Mouse (Mus musculus) MEL (cell line): ENCODE results near the gene Ndufa5. TPM values are rescaled to one million over a fixed set of nuclear protein-coding genes. Genes with fewer than 3 reads are reported as not detected.
A peak's percentile ranks its signal among the peaks of the same experiment; 100 is the strongest.

ENCODE experiments used
- DNase-seq: peaks from one replicate; pipeline ENCODE4 v3.0.0; 2011; ENCODE audit warnings: low read depth, low spot score
- H3K27ac ChIP-seq: 2 replicates; pipeline ENCODE4 v1.5.1; 2012; ENCODE audit warnings: low read depth, mild to moderate bottlenecking, control low read depth, low read length, moderate library complexity; ENCODE audit not compliant: control insufficient read depth
- H3K27me3 ChIP-seq, 2 experiments: fragments of 150-350 bp in 1 of 2; sonication (generic) in 1 of 2; 2 replicates each; pipeline ENCODE4 v1.6.1; 2012; ENCODE audit warnings: low read length in 2 of 2, mild to moderate bottlenecking in 2 of 2, improper control_type of control experiment in 1 of 2, moderate library complexity in 1 of 2; ENCODE audit not compliant: insufficient read depth in 2 of 2, control insufficient read depth in 1 of 2
- H3K36me3 ChIP-seq, 2 experiments: 2 replicates each; pipeline ENCODE4 v1.6.1; 2012 to 2014; ENCODE audit warnings: low read length in 2 of 2, improper control_type of control experiment in 1 of 2, inconsistent platforms in 1 of 2, mild to moderate bottlenecking in 1 of 2; ENCODE audit not compliant: insufficient read depth in 2 of 2, control insufficient read depth in 1 of 2
- H3K4me1 ChIP-seq, 2 experiments: fragments of 150-350 bp in 1 of 2; sonication (generic) in 1 of 2; 2 replicates each; pipeline ENCODE4 v1.6.1; 2012; ENCODE audit warnings: low read length in 2 of 2, improper control_type of control experiment in 1 of 2, mild to moderate bottlenecking in 1 of 2; ENCODE audit not compliant: insufficient read depth in 2 of 2, control insufficient read depth in 1 of 2
- H3K4me3 ChIP-seq, 2 experiments: fragments of 150-350 bp in 1 of 2; sonication (generic) in 1 of 2; 2 replicates each; pipeline ENCODE4 v1.5.1; 2012; ENCODE audit warnings: low read depth in 2 of 2, low read length in 2 of 2, mild to moderate bottlenecking in 2 of 2, moderate library complexity in 2 of 2, control low read depth in 1 of 2, improper control_type of control experiment in 1 of 2; ENCODE audit not compliant: control insufficient read depth in 1 of 2, insufficient read depth in 1 of 2
- H3K79me2 ChIP-seq: 2 replicates; pipeline ENCODE4 v1.6.1; 2012; ENCODE audit warnings: mild to moderate bottlenecking, low read length, moderate library complexity; ENCODE audit not compliant: control insufficient read depth, poor library complexity, insufficient read depth
- H3K9ac ChIP-seq: 2 replicates; pipeline ENCODE4 v1.6.1; 2012; ENCODE audit warnings: low read depth, mild to moderate bottlenecking, control low read depth, low read length, moderate library complexity; ENCODE audit not compliant: control insufficient read depth, poor library complexity, severe bottlenecking
- H3K9me3 ChIP-seq: fragments of 150-350 bp; sonication (generic); replicated peaks from 2 replicates; pipeline ENCODE4 v1.6.1; 2012; ENCODE audit warnings: mild to moderate bottlenecking, low read length, improper control_type of control experiment, moderate library complexity; ENCODE audit not compliant: insufficient read depth
- BHLHE40 ChIP-seq: IDR thresholded peaks from 2 replicates; pipeline ENCODE4 v1.6.1; 2012; ENCODE audit warnings: low read depth, mild to moderate bottlenecking, inconsistent platforms, low read length, improper control_type of control experiment, borderline replicate concordance
- CHD1 ChIP-seq: IDR thresholded peaks from 2 replicates; pipeline ENCODE4 v1.6.1; 2012; ENCODE audit warnings: low read depth, mild to moderate bottlenecking, inconsistent platforms, low read length, improper control_type of control experiment
- CHD2 ChIP-seq: IDR thresholded peaks from 2 replicates; pipeline ENCODE4 v1.6.1; 2011; ENCODE audit warnings: low read length, improper control_type of control experiment
- CTCF ChIP-seq, 3 experiments: IDR thresholded peaks in 2 of 3; conservative IDR thresholded peaks in 1 of 3; 2 replicates each; pipeline ENCODE4 v1.5.1; 2011 to 2012; ENCODE audit warnings: low read length in 3 of 3, low read depth in 2 of 3, mild to moderate bottlenecking in 2 of 3, improper control_type of control experiment in 1 of 3, inconsistent platforms in 1 of 3, mixed read lengths in 1 of 3, moderate library complexity in 1 of 3; ENCODE audit not compliant: control insufficient read depth in 1 of 3, insufficient read depth in 1 of 3, poor library complexity in 1 of 3, severe bottlenecking in 1 of 3
- E2F4 ChIP-seq: IDR thresholded peaks from 2 replicates; pipeline ENCODE4 v1.6.1; 2011; ENCODE audit warnings: low read depth, low read length, improper control_type of control experiment, borderline replicate concordance
- ELF1 ChIP-seq: IDR thresholded peaks from 2 replicates; pipeline ENCODE4 v1.6.1; 2014; ENCODE audit warnings: low read depth, mild to moderate bottlenecking, inconsistent platforms, low read length, improper control_type of control experiment, moderate library complexity
- EP300 ChIP-seq, 2 experiments: IDR thresholded peaks; 2 replicates each; pipeline ENCODE4 v1.6.1; 2011; ENCODE audit warnings: improper control_type of control experiment in 2 of 2, low read length in 2 of 2, low read depth in 1 of 2, mild to moderate bottlenecking in 1 of 2
- ETS1 ChIP-seq: IDR thresholded peaks from 2 replicates; pipeline ENCODE4 v1.6.1; 2012; ENCODE audit warnings: low read depth, mild to moderate bottlenecking, inconsistent platforms, low read length, improper control_type of control experiment, moderate library complexity
- HCFC1 ChIP-seq: IDR thresholded peaks from 2 replicates; pipeline ENCODE4 v1.6.1; 2012; ENCODE audit warnings: low read depth, mild to moderate bottlenecking, inconsistent platforms, low read length, improper control_type of control experiment, moderate library complexity
- JUND ChIP-seq: IDR thresholded peaks from 2 replicates; pipeline ENCODE4 v1.6.1; 2011; ENCODE audit warnings: low read depth, mild to moderate bottlenecking, improper control_type of control experiment, low read length
- KAT2A ChIP-seq: conservative IDR thresholded peaks from 2 replicates; pipeline ENCODE4 v1.6.1; 2012; ENCODE audit warnings: low read depth, low read length, improper control_type of control experiment, inconsistent platforms
- MAFK ChIP-seq: IDR thresholded peaks from 2 replicates; pipeline ENCODE4 v1.6.1; 2011; ENCODE audit warnings: low read depth, mild to moderate bottlenecking, low read length, improper control_type of control experiment, borderline replicate concordance
- MAX ChIP-seq: IDR thresholded peaks from 2 replicates; pipeline ENCODE4 v1.6.1; 2011; ENCODE audit warnings: low read length, improper control_type of control experiment
- MAZ ChIP-seq: IDR thresholded peaks from 2 replicates; pipeline ENCODE4 v1.6.1; 2012; ENCODE audit warnings: low read depth, mild to moderate bottlenecking, inconsistent platforms, low read length, improper control_type of control experiment
- MEF2A ChIP-seq: IDR thresholded peaks from 2 replicates; pipeline ENCODE4 v1.6.1; 2014; ENCODE audit warnings: low read depth, mild to moderate bottlenecking, inconsistent platforms, low read length, improper control_type of control experiment; ENCODE audit not compliant: poor library complexity, insufficient replicate concordance, severe bottlenecking; ENCODE audit errors: extremely low read depth
- MXI1 ChIP-seq: IDR thresholded peaks from 2 replicates; pipeline ENCODE4 v1.6.1; 2011; ENCODE audit warnings: mild to moderate bottlenecking, low read depth, low read length, improper control_type of control experiment
- MYB ChIP-seq: IDR thresholded peaks from 2 replicates; pipeline ENCODE4 v1.6.1; 2011; ENCODE audit warnings: mild to moderate bottlenecking, low read depth, low read length, improper control_type of control experiment
- MYC ChIP-seq: IDR thresholded peaks from 2 replicates; pipeline ENCODE4 v1.6.1; 2011; ENCODE audit warnings: low read depth, mild to moderate bottlenecking, low read length, improper control_type of control experiment, moderate library complexity
- NELFE ChIP-seq: IDR thresholded peaks from 2 replicates; pipeline ENCODE4 v1.6.1; 2011; ENCODE audit warnings: low read depth, low read length, improper control_type of control experiment
- NRF1 ChIP-seq: IDR thresholded peaks from 2 replicates; pipeline ENCODE4 v1.6.1; 2014; ENCODE audit warnings: low read depth, mild to moderate bottlenecking, inconsistent platforms, low read length, improper control_type of control experiment, moderate library complexity; ENCODE audit not compliant: poor library complexity, insufficient read depth, severe bottlenecking
- POLR2A ChIP-seq, 2 experiments: IDR thresholded peaks; 2 replicates each; pipeline ENCODE4 v1.6.1; 2011 to 2012; ENCODE audit warnings: low read length in 2 of 2, mild to moderate bottlenecking in 2 of 2, control low read depth in 1 of 2, improper control_type of control experiment in 1 of 2, low read depth in 1 of 2, moderate library complexity in 1 of 2; ENCODE audit not compliant: control insufficient read depth in 1 of 2, insufficient read depth in 1 of 2, poor library complexity in 1 of 2
- POLR2AphosphoS5 ChIP-seq: IDR thresholded peaks from 2 replicates; pipeline ENCODE4 v1.6.1; 2012; ENCODE audit warnings: low read depth, borderline replicate concordance, mild to moderate bottlenecking, inconsistent platforms, low read length, moderate library complexity, mixed read lengths
- RAD21 ChIP-seq: IDR thresholded peaks from 2 replicates; pipeline ENCODE4 v1.6.1; 2011; ENCODE audit warnings: mild to moderate bottlenecking, low read depth, low read length, improper control_type of control experiment
- RCOR1 ChIP-seq: IDR thresholded peaks from 2 replicates; pipeline ENCODE4 v1.6.1; 2012; ENCODE audit warnings: low read depth, mild to moderate bottlenecking, inconsistent platforms, low read length, improper control_type of control experiment
- SIN3A ChIP-seq: IDR thresholded peaks from 2 replicates; pipeline ENCODE4 v1.6.1; 2012; ENCODE audit warnings: low read length, improper control_type of control experiment, inconsistent platforms
- SMC3 ChIP-seq: IDR thresholded peaks from 2 replicates; pipeline ENCODE4 v1.6.1; 2011; ENCODE audit warnings: low read depth, low read length, improper control_type of control experiment
- TAL1 ChIP-seq: IDR thresholded peaks from 2 replicates; pipeline ENCODE4 v1.6.1; 2012; ENCODE audit warnings: mild to moderate bottlenecking, inconsistent platforms, low read length, moderate library complexity, mixed read lengths
- TBP ChIP-seq: IDR thresholded peaks from 2 replicates; pipeline ENCODE4 v1.8.0; 2011; ENCODE audit warnings: low read depth, low read length, improper control_type of control experiment
- UBTF ChIP-seq: IDR thresholded peaks from 2 replicates; pipeline ENCODE4 v1.6.1; 2012; ENCODE audit warnings: low read depth, mild to moderate bottlenecking, inconsistent platforms, low read length, improper control_type of control experiment, moderate library complexity, borderline replicate concordance; ENCODE audit not compliant: insufficient read depth
- USF1 ChIP-seq: IDR thresholded peaks from 2 replicates; pipeline ENCODE4 v1.6.1; 2014; ENCODE audit warnings: low read depth, mild to moderate bottlenecking, inconsistent platforms, low read length, improper control_type of control experiment, moderate library complexity
- USF2 ChIP-seq, 2 experiments: IDR thresholded peaks; 2 replicates each; pipeline ENCODE4 v1.6.1; 2011 to 2012; ENCODE audit warnings: improper control_type of control experiment in 2 of 2, low read length in 2 of 2, borderline replicate concordance in 1 of 2, inconsistent platforms in 1 of 2, low read depth in 1 of 2, mild to moderate bottlenecking in 1 of 2; ENCODE audit not compliant: insufficient read depth in 1 of 2
- ZC3H11A ChIP-seq: IDR thresholded peaks from 2 replicates; pipeline ENCODE4 v1.6.1; 2012; ENCODE audit warnings: low read depth, mild to moderate bottlenecking, inconsistent platforms, low read length, improper control_type of control experiment
- ZKSCAN1 ChIP-seq: IDR thresholded peaks from 2 replicates; pipeline ENCODE4 v1.6.1; 2012; ENCODE audit warnings: low read depth, mild to moderate bottlenecking, inconsistent platforms, low read length, improper control_type of control experiment, moderate library complexity
- ZNF384 ChIP-seq: IDR thresholded peaks from 2 replicates; pipeline ENCODE4 v1.6.1; 2012; ENCODE audit warnings: low read depth, mild to moderate bottlenecking, inconsistent platforms, low read length, improper control_type of control experiment
- polyA plus RNA-seq, 2 experiments: library from polyadenylated mRNA; stranded (reverse) in 1 of 2; unstranded in 1 of 2; fragments of >175 nt in 1 of 2; fragments of >200 nt in 1 of 2; gene quantifications; 2 replicates each; pipeline versions ENCODE4 v1.2.1 to v1.2.4; 2012; ENCODE audit warnings: low replicate concordance in 2 of 2, low read depth in 1 of 2; ENCODE audit not compliant: insufficient read length in 2 of 2, insufficient read depth in 1 of 2, missing spikeins in 1 of 2
- total RNA-seq: library from RNA; depleted of rRNA; stranded (reverse); fragments of 300-350 nt; gene quantifications from 2 replicates; pipeline ENCODE4 v1.2.3, GENCODE M21; 2012; rRNA removed

Gene Ndufa5
- 187 and 225 TPM in 2 replicates for total RNA-seq
- polyA plus RNA-seq: 100 to 1,000 TPM in 1 of 2 experiments, not detected in 1; 235 TPM

- DNase-seq: peak; percentile 98
- TF ChIP-seq TBP (peak; percentile 78), EP300 (IDR thresholded peaks at IDR 0.05; ENCODE audit: low read depth in 1 of 2, low read length in 2 of 2) (no peak), RAD21 (no peak), SIN3A (peak; percentile 98), MAFK (no peak), SMC3 (no peak), CTCF (IDR thresholded peaks at IDR 0.05 in 2 of 3, conservative IDR thresholded peaks at IDR 0.05 in 1 of 3; ENCODE audit: control insufficient read depth in 1 of 3, insufficient read depth in 1 of 3, low read depth in 2 of 3, low read length in 3 of 3, poor library complexity in 1 of 3, severe bottlenecking in 1 of 3) (no peak), JUND (no peak), CHD1 (no peak), ELF1 (0 out of 2 replicates have a peak, but pooled peaks have one; percentile 48), USF1 (no peak), E2F4 (no peak; the same call in 1 of the 2 replicates), KAT2A (no peak; the same call in 1 of the 2 replicates), MYC (peak; percentile 68; the same call in 1 of the 2 replicates), MEF2A (no peak), MXI1 (peak; percentile 92), UBTF (no peak), ZKSCAN1 (no peak), MAZ (0 out of 2 replicates have a peak, but pooled peaks have one; percentile 60), BHLHE40 (no peak), POLR2A (IDR thresholded peaks at IDR 0.05; ENCODE audit: control insufficient read depth in 1 of 2, insufficient read depth in 1 of 2, low read depth in 1 of 2, low read length in 2 of 2, poor library complexity in 1 of 2) (peak; percentile 85 to 96), RCOR1 (no peak), POLR2AphosphoS5 (no peak), TAL1 (no peak), HCFC1 (peak; percentile 95), NRF1 (peak; percentile 86), ETS1 (peak; percentile 25; the same call in 1 of the 2 replicates), MYB (no peak), NELFE (peak; percentile 89), MAX (peak; percentile 34), CHD2 (no peak), USF2 (IDR thresholded peaks at IDR 0.05; ENCODE audit: borderline replicate concordance in 1 of 2, insufficient read depth in 1 of 2, low read depth in 1 of 2, low read length in 2 of 2) (no peak), ZNF384 (no peak), ZC3H11A (no peak)
These were observed at the start of gene Ndufa5 for GRCm38 (mm10) chr6:24527155-24528063. Gene Ndufa5, minus strand, starts transcription at chr6:24528013.

More at GRCm38 (mm10) chr6:24527155-24528063, at the start of gene Ndufa5:
- Histone ChIP-seq H3K27me3 (no peaks in the 10 kb centered on the region), H3K9me3 (no peaks in the 10 kb centered on the region), H3K9ac (peak within 1 kb of the TSS; percentile 86), H3K79me2 (peaks cover 15% of the 10 kb centered on the region), H3K4me3 (peak within 1 kb of the TSS; percentile 70 to 79), H3K27ac (peak within 1 kb of the TSS; percentile 77), H3K4me1 (peaks cover 2 to 21% of the 10 kb centered on the region in 2 experiments; a peak in 3 of 4 replicates), H3K36me3 (peaks cover 1 to 17% of the 10 kb centered on the region in 2 experiments; a peak in 2 of 4 replicates)
